Mouse (Mus musculus) layer of hippocampus, adult 9-10 months (tissue): ENCODE results near the gene Sin3b.

Source experiments
- DNase-seq: peaks from one replicate; pipeline ENCODE4 v3.0.0; 2022; ENCODE audit warnings: low spot score

The Sin3b gene

GRCm38 (mm10) chr8:72753781-72754180, 30.7 kb downstream of the Sin3b start:
- no peak for DNase-seq

GRCm38 (mm10) chr8:72756031-72756430, 32.9 kb downstream of the Sin3b start:
- DNase-seq = no peak

- no peak for DNase-seq
Measured at GRCm38 (mm10) chr8:72756771-72757390, 33.8 kb downstream of the Sin3b start.

GRCm38 (mm10) chr8:72757426-72758195, 34.5 kb downstream of the Sin3b start:
- DNase-seq = no peak

GRCm38 (mm10) chr8:72758310-72758709, 35.2 kb downstream of the Sin3b start:
- no peak for DNase-seq

- no peak for DNase-seq
Measured at GRCm38 (mm10) chr8:72760216-72760615, 37.1 kb downstream of the Sin3b start.

- DNase-seq = no peak
Measured at GRCm38 (mm10) chr8:72761322-72762051, 38.4 kb downstream of the Sin3b start, which contains the start of gene F2rl3. TSS of gene F2rl3 (plus strand) at chr8:72761880.

- DNase-seq = no peak
Measured at GRCm38 (mm10) chr8:72762306-72762705, 39.2 kb downstream of the Sin3b start.

- DNase-seq = no peak
Measured at GRCm38 (mm10) chr8:72765696-72766095, 42.6 kb downstream of the Sin3b start.

GRCm38 (mm10) chr8:72766777-72767176, 43.7 kb downstream of the Sin3b start:
- no peak for DNase-seq

- no peak for DNase-seq
Measured at GRCm38 (mm10) chr8:72777797-72778196, 54.7 kb downstream of the Sin3b start.

- DNase-seq = no peak
Measured at GRCm38 (mm10) chr8:72780644-72781043, 57.6 kb downstream of the Sin3b start.

- no peak for DNase-seq
Measured at GRCm38 (mm10) chr8:72801583-72801982, 78.5 kb downstream of the Sin3b start.
